Mouse (Mus musculus) layer of hippocampus, adult 8-10 months (tissue): ENCODE measurements at regions not wholly inside any gene's neighbourhood (a gene's known extent, or its start where the extent isn't known, plus 50 kb on each side); places are given as distances from the start of the nearest gene placed in this dataset.

ENCODE experiments used
- DNase-seq, 2 experiments: peaks; one replicate each; pipeline ENCODE4 v3.0.0; 2022; ENCODE audit warnings: low spot score in 2 of 2

DNA sequence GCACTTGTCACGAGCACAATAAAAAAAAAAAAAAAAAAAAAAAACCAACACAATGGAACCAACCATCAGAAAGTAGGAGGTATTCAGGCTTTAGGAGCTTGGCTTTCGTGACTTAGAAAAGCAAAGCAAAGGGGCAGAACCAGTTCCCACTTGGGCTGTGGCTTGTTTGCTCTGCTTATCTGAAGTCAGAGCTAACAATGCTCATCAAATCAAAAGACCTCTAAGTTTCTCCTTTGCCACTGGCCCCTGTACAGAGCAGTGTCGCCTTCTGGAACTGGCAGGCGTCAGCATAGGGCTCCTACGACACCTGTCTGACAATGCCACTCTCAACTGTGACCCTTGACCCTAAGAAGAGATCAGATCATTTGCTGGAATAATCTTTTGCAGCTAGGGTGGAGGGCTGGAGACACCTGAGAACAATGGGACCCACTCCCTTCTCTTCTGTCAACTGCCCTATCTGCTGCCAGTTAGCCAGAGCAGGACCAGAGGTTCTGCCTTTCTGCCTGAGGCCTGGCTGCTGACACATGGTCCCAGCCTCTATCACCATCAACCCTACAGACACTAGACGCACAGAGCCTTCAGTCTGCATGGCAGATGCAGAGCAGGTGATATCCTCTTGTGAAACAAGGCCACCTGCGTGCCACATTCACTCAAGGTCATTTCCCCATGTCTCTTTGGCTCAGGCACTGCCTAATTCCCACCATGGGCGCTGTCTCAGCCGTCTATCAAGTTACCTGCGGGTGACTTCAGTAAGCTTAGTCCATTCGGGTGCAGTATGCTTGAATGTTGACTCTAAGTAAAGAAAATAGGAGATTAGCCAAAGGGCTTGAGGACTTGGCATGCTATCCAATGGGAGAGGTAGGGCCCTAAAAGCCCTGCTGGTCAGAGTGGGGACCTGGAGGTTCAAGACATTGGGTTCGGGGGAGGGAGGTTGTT lies 136.1 kb upstream of the Zfp703 start:
- no peak for DNase-seq

DNA sequence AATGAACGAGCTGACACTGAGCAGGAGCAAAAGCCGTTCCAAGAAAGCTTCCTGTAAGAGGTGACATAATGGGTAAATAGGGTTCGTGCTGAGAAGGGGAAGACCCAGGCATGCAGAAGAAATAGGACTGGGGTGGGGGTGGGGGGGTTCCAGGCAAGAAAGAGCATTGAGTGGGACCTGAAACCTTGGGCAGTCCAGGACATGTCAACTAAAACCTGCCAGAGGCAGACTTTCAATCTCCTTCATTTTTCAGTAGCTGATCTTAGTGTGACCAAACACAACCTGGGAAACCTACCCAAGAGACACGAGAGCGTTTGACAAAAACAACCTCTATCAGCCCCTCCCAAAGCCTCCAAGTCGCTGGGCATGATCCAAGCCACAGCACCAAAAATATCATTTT lies 133.4 kb upstream of the Zfp703 start:
- DNase-seq = no peak

DNA sequence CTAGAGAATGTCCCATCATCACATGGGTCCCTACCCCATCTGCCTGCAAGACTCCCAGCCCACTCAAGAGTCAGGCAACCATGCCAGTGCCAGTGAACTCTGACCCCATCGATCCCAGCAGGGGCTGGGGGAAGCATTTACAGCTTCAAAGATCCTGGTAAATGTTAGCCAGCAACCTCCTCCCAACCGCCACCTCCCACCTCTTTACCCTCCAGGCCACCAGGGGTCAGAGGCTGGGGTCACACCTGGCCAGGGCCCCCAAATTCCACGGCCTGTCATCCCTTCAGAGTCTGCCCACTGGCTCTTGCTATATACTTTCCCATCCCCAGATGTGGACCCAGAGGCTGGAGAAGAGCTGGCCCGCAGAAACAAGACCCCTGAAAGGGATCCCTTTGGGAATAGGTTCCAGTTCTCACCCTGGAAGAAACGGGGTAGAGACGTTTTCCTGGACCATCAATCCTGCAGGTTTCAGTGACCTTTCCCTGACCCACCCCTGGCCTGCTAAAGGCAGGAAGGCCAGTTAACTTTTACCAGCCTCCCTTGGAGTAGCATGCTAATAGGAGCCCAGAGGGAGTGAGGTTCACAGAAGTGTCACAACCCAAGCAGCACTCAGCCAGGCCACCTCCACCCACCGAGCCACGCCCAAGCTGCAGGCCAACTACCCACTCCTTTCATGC lies 132.9 kb upstream of the Zfp703 start:
- no peak for DNase-seq

DNA sequence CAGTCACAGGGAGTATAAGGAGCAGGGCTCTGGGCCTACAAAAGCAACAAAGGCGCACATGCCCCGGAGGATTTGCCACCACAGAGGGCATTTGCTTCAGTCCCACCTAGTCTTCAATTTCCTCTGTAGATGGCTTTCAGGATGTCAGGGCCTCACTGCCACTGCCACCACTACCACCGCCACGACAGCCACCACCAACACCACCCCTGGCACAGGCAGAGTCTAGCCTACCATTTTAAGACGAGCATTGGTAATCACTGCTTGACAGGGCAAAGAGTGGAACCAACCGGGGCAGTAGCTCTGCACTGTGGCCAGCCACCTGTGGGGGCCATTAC lies 132.3 kb upstream of the Zfp703 start:
- no peak for DNase-seq

DNA sequence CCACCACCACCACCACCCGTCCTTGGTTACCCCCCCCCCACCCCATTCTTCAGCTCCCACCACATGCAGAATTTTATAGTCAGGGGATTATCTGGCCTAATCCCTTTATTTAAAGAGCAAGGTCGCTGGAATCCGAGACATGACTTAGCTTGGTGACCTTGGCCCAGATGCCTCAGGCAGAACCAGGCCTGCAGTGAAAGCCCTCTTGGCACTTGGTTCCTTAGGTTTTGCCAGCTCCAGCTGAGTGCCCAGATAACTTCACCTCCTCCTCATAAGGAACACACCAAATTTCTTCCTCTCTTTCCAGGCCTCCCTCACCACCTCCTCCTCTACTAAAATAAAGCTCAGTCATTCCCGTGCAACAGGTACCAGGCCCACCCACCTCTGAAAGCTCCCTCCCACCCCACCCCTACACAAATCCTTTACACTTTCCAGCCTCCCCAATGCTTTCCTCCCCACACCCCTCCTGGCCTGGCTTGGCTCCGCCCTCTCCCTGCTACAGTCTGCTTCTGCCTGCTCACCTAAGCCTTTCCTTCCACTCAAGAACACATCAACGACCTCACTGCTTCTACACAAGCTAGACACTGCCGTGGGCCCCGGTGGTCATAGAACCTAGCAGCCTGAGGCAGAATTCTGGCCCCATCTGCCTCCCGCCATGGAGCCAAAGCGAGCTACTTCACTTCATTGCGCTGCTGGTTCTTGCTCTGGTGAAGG lies 131.5 kb upstream of the Zfp703 start:
- no peak for DNase-seq

DNA sequence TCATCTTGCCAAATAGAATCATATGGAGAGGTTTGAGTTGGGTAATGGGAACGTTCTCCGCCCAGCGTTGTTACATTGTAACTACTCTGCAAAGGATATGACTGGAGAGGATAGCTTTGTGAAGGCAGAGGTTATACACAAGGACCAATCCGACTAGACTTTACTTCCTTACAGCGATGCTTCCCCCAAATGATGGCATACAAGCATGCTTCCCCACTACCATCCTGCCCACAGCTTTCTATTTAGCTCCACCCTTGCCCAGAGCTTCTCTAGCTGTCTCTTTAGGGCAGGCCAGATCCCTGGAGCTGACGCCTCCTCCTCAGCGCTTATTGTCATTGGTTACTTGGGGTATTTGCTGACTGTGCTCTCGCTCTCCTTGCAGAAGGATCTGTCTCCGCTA lies 130.1 kb upstream of the Zfp703 start:
- DNase-seq = no peak

DNA sequence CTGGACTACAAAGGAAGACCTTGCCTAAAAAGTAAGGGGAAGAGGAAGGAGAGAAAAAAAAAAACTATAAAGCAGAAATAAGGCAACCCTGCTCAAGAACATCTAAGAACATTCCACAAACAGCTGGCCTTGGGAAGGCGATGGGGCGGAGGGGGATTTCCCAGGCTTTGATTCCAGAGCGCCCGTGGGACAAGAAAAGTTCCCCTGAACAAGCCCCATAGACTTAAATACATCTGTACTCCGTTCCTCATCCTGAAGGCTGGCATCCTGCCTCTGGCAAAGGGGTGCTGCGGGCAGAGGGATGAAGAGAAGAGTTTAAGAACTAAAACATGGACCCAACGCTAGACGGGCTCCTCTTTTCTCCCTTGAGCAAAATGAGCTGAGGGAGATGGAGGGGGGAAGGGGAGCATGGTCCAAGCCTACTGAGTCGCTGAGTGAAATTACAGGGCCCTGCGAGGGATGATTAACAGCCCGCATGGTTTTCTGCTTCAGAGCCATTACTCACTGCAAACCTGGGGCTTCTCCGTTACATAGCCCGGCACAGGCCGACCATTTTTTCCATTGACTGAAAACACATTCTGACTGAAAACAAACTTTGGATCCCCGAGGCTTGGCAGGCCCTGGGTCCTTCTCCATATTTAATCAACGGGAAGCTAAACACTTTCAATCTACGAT lies 128.9 kb upstream of the Zfp703 start:
- no peak for DNase-seq

DNA sequence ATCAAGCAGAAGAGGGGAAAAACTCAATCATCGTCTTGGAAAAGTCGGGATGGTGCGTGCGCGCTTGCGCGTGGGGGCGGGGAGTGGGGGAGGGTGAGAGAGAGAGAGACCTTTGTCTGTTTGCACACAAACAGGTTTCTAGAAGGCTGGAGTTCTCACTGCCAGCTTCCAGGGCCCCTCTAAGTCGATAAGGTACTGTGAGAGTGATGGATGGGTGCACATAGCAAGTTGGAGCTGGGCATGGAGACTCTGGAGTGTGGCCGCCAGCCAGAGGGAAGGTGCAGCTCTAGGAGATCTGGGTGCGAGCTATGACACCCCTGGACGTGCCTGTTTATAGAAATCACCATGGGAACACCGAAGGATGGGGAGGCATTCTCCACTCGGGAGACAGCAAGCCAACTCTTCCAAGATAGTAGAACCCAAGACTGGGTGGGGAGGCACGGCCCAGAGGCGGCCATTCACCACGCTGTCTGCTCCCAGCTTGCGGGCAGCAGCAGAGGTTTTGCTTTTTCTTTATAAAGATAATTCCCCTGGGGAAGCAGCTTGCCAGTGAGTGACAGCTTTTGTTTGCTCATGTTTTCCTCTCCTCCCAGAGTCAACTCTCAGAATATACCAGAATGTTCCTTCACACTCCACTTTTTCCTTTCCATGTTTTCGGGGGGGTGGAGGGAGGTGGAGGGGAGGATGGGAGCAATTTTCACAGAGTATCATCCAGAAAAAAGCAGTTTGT lies 128.0 kb upstream of the Zfp703 start:
- DNase-seq = no peak

DNA sequence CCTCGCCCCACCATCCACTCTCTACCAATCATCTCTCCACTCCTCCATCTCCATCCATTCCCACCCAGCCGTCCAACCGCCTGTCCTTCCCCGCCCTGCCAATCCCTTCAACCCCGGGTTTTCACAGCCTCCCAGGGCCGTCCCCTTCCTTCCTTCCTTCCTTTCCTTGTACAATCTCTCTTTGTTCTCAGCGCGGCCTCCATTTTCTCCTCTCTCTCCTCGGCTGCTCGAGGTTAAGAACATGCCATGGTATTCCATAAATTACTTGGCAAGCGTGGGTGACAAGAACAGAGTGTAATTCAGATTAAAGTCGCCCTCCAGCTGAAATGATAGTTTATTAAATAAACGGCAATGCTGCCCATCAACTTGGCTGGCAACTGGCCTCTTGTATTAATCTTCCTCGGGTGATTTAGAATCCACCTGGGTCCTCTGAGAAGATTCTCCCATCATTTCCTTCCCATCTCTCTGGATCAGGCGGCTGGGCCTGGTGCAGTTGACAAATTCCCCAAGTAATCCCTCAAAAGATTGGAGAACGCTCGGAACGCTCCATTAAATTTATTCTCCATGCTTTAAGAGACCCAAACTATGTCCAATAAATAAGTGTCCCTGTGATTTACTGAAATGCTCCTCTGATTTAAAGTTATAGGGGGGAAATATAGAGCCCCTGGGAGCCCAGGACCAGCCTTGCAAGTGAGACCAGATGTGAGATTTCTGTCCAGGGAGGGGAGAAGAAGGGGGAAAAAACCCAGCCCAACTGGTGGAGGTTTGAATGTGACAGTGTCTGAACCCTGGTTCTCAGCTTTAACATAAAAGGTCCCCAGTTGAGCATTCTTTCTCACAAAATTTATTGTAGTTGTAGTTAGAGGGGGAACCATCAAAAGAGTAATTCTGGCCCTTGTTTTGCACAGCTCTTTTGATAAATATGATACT lies 125.0 kb upstream of the Zfp703 start:
- DNase-seq = no peak

DNA sequence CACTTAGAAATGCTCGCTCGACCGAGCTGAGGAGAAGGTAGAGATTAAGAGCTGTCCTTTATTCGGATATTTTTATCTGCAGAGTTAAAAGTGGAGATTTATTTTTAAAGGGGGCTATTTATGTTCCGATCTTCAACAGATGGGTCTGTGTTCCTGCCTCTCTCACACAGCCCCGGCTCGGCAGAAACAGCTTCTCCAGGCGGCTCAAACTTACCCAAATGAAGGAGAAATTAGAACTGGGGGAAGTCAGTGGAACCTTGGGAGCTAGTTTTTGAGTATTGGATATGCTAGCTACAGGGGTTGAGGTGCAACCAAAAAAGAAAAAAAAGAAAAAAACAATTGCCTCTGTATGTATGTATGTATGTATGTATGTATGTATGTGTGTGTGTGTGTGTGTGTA lies 124.2 kb upstream of the Zfp703 start:
- DNase-seq = no peak

DNA sequence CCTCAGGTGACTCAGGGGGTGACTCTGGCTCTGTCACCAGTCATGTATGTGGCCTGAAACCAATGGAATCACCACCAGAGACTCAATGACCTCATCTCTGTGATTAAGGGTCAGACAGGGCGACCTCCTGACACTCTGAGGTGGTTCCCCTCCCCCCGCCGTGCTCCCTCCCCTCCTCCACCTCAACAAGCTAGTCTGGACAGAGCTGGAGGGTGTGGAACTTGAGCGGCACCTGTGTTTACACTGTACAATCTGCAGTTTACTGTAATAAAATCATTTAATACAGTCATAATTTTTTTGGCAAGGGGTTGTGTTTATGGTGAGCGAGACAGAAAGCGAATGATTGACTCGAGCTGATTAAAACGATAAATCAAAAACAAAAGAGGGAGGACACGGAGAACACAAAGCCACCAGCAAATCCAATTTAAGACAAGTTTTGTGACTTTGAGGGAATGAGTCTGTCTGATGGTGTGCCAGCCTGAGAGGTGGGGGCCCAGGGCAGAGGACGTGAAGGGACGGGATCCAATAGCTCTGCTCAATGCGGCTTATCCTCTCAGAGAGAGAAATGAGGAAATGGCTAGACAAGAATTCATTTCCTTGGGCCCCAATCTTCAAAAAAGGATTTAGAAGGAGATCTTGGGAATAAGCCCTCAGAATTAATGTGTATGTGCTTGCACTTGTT lies 122.4 kb upstream of the Zfp703 start:
- DNase-seq = no peak

DNA sequence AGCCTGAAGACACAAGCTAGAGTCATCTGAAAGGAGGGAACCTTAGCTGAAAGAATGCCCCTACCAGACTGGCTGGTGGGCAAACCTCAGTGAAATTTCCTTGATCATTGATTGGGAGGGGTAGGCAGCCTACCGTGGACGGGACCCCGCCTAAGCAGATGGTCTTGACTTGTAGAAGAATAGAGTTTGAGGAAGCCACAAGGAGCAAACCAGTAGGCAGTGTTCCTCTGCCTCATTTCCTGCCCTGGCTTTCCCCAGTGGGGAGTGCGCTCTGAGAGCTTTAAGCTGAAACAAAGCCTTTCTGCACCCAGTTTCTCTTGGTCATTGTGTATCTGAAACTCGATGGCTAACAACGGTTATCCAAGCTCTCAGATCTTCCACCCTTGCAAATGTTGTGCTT lies 121.9 kb upstream of the Zfp703 start:
- DNase-seq = no peak

DNA sequence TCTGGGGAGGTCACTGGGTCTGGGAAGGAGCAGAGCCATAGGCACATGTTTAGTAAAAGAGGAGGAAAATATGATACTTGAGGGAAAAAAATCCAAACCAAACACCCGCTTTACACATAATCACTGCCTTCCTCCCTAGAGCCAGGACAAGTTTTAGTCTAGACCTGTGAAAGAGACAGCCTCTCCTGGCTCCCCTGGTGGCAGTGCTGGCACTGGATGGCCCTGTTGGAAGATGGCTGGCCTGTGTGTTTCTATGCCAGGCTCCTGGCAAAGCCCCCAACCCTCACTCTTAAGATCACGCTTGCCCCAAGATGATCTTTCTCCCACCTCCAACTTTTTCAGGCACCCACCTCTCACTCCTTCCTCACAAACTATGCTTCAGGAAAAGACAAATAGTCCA lies 112.6 kb upstream of the Zfp703 start:
- no peak for DNase-seq

DNA sequence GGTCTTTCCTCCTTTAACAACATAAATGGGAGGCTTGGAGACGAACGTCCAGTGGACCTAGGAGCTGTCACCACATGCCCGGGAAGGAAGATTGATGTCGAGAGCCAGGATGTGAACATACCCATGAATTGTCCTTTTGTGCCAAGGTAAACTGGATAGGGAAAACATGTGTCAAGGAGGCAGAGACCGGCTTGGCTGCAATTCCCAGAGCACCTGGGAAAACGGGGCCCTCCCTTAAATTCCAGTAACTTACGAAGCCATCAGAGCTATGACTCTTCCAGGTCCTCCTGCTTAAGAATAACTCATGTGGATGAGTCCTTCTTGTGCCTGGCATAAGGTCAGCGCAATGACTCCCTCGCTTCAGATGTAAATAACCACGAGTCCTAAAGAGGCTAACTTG lies 112.2 kb upstream of the Zfp703 start:
- DNase-seq = no peak

DNA sequence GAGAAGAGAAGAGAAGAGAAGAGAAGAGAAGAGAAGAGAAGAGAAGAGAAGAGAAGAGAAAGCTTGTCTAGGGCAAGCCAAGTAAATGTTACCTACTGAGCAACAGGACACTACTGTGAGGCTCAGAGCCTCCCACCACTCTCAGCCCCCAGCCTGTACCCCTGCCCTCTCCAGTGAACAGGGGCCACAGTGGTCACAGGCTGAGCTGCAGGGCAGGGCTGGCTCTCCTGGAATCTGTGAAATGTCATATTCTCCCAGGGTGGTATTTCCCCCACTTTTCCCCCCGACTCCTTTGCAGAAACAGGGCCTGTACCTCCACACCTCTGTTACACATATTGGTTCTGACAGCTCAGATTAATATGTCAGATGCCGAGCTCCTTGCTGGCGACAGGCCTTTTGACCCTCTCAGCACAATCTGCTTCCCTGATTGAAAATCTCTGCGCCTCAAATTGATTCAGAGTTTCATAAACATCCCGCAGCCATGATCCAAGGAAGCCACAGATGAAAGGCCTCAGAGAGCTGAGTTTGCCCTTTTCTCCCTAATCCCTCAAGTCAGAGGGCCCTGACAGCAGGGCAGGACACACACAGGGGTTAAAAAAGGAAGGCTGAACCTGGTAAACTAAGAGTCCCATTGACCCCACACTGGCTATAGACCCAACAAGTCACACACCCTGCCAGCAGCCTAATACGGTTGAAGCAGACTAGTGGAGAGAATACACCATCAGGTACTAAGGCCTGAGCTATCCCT lies 108.8 kb upstream of the Zfp703 start:
- no peak for DNase-seq

DNA sequence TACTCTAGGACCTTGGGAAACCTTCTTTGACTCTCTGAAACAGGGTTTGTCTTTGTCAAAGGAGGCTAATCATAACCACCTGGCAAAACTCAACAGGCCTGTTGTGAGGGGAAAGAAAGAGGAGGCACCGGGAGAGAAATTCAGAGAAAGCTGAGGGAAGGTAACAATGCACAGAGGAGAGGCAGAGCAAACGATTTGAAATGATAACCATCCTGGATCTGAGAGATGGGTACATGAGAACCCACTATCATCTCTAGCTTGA lies 108.3 kb upstream of the Zfp703 start:
- no peak for DNase-seq

DNA sequence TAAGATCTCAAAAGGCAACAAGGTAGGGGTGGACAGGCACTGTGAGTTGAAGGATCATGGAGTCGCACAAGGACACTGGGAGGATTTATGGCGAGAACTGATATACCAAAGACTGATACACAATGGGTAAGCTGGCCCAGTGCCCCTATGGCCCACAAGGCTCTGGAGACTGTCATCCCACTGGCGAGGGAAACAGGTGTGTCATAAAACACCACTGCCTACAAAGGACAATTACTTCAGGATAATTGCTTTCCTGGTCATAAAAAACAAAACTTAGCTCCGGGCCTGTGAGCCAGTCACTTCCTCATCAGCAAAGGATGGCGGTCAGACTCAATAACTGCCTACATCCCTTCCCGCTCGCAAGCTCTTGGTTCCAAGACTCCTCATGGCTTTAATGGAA lies 105.3 kb upstream of the Zfp703 start:
- DNase-seq = no peak

DNA sequence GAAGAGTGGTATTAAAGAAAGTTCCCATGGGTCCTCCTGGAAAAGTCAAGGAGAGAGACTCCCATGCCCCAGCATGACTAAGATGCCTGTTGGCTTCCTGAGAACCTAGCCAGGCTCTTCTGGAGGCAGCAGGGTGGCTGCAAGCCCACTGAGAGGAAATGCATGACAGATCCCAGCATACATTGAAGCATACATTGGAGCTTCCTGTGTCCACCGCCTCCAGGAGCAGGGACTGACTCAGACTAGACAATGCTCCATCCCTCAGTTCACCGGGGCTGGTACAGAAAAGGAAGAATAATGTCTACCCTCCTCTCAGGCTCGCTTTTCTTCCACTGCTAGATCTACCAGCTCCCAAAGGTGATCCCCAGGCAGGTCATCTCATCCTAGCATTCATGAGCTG lies 104.7 kb upstream of the Zfp703 start:
- DNase-seq = no peak

DNA sequence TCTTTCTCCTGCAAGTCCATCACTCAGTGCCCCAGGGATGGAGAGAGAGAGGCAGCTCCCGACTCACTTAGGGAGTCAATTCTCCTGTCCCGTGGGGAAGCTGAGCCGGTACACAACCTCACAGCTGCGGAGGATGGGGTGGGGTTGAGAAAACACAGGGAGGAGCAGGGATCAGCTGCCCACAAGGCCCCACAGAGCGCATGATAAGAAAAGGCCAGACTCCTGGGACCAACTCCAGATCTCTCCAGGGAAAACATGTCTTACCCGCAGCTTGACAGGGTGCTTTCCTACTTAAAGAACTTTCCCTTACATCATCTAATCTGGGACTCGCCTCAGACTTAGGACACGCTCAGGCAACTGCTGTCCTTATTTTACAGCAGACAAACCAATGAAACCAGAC lies 104.3 kb upstream of the Zfp703 start:
- DNase-seq = no peak
